Mouse (Mus musculus) kidney, postnatal 14 days (tissue): Measurements from ENCODE around the gene Gsdma3.
A peak's percentile ranks its signal among the peaks of the same experiment; 100 is the strongest.

Experiments used
- DNase-seq: peaks from one replicate; pipeline ENCODE4 v3.0.0; 2022; ENCODE audit warnings: mixed read lengths

The Gsdma3 gene

GRCm38 (mm10) chr11:98625611-98626410, at the start of gene Gsdma3, which contains the start of gene Gm12355:
Gene Gsdma3 (plus strand): TSS chr11:98626360.
Gene Gm12355 (minus strand): TSS chr11:98625661.
- no peak for DNase-seq

GRCm38 (mm10) chr11:98577776-98578175, 48.4 kb upstream of the Gsdma3 start:
- DNase-seq: no peak

- DNase-seq: peak; percentile 35
These were observed 45.6 kb upstream of the Gsdma3 start for GRCm38 (mm10) chr11:98580301-98581121.

DNA sequence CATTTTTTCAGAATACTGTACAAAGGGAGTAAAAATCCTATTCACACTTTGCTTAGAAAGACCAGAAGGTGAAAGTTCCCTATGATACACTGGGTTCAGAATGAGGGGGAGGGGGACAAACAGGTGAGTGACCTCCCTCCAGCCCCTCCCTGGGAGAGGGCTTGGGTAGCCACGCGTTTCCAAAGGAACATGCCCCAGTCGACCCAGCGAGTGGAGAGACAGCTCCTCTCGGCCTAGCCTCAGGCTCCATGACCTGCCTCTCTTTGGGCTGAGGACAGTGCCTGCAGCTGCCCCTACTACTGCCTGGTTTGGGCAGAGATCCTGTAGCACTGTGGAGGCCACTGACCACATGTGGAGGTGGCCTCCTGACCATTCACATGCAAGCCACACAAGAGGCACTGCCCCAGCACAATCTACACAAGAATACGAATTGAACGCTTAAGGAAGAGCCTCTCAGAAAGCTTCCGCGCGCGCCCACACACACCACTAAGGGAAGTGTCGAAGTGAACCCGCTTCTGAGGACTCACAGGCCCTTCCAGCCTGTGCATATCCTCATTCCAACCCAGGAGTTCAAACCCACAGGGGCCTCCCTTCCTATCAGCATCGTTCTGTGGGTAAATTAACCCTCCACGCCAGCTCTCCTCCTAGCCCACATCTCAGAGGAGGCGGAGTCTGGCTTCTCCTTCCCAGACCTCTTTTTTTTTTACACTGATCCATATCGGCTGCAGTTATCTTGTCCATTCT, 44.7 kb upstream of the Gsdma3 start:
- no peak for DNase-seq

GRCm38 (mm10) chr11:98582030-98582388, 44.2 kb upstream of the Gsdma3 start:
- DNase-seq: no peak

GRCm38 (mm10) chr11:98582551-98583264, 43.5 kb upstream of the Gsdma3 start:
- DNase-seq: no peak

DNA sequence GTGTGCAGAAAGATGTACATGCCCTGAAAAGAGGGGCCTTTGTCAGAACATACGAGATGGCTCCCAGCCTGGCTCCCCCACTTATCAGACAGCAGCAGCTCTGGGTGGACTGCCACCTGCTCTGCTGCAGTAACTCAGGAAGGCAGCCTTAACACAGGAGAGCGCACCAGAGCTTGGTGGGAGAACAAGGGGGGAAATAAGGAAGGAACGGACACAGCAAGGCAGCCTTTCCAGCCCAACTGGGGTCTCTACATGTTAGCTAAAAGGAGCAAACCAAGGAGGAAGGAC, 43.0 kb upstream of the Gsdma3 start:
- DNase-seq: no peak

DNA sequence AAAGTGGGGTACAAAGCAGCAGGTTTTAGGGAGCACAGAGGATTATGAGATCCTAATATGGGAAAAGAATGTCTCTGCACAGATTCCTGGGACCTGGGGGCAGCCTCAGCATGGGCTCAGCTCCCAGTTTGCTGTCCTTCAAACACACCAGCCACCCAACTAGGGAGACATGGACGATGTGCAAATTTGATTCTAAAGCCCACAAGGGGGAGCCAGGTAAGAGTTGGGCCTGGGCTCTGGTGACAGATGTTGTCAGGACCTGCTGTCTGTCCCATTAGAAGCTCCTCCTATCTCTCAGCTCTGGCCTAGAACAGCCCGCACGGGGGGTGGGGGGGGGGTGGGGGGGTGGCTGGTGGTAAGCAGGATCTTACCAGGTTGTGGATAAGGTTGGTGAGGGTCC, 42.6 kb upstream of the Gsdma3 start:
- DNase-seq: no peak

DNA sequence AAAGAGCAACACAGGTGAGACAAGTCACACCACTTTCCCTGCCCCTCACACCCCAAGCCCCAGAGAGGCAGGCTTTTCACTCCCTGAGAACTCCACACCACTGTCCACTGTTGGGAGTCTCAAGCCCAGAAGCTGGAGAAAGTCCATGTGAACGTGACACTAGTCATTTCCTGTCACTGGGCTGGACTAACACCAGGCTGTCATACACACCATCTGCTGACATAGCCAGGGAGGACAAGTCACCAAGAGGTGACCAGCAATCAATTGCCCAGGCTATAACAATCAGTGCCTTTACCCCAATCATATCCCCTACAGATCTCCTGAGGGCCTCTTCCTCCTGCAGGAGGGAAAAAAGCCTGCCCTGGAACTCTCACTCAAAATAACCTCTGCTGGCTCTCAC, 42.0 kb upstream of the Gsdma3 start:
- DNase-seq: no peak

DNA sequence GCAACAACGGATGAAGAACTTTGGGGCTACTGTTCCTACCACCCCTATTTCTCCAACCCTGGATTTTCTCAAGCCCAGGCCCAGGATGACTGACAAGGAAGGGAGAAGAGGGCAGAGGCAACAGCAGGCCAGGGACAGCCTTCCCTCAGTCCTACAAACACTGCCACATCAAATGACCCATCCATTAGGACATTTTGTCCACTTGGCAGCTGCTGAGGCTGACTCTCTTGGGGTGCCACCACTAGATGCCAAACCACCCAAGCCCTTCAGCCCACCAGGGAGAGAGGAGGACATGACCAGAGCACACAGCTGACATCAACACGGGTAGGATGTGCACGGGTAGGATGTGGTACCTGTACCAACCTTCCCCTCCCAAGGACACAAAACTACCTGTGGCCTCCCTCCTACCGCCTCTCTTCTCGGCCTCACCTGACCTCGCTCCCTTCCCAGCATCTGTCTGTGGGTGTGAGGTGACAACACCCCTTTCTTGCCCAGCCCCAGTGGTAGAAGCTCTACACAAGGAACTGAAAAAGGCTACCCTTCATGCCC, 41.5 kb upstream of the Gsdma3 start:
- no peak for DNase-seq

DNA sequence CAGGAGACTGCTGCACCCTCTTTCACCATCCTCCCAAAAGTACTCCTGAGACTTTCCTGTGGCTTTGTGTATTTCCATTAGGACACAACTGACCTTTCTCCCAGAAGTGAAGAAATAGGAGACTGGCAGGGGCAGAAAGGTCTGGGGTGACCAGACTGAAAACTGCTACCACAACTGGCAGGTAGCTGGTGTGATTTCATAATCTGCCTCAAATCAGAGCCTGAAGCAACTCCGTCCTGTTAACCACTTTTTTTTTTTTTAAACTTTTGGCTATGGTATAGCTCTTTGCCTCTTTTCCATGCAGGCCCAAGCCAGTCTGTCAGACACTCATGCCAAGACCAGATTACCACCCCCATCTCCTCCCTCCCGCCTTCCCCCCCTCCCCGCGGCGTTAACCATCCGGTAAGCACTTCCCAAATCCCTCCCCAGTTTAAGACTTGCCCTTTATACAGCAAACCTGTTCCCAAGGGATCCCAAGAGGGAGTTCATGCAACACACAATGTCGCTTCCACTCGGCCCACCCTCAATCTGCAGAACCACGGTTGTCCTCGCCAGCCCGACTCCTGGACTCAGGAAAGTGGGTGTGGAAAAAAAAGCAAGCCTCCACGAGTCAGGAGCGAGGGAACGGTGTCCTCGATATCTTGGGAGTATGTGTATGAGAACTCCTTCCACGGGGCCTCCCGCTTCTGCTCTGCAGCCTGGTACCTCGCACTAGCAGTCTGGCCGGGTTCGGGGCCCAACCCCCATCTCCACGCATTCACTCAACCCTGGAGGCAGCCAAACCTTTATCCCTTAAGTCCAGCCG, 39.9 kb upstream of the Gsdma3 start:
- no peak for DNase-seq

DNA sequence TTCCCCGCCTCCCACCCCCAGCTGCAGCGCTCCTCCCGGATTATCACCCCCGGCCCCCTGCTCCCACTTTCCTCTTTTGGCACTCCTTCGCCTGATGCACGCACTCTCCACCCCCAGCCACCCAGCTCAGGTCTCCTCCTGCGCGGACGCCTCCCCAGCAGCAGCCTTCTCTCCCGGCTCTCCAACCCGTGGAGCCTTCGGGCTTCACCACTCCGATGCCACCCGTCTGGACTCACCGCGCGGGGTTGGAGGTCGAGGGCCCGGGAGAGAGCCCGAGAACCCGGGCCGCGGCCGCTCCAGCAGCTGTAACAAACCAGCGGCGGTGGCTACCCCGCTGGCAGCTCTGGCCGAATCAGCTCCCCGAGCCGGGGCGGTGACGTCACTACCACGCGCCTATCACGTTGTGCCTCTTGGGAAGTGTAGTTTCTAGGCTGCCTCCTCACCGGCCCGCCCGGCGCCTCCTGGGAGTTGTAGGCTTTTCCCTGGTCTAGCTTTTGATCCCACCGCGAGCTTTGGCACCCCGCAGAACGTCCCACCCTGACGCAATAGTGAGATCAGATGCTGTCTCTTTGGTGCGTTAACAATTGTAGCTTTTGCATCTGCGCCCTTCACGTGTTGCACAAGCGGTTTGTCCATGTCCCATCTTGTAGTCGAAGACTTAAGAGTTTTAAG, 39.1 kb upstream of the Gsdma3 start, which contains the start of gene Ormdl3:
Gene Ormdl3 (minus strand): TSS at position 477 of the 672 bp plus-strand sequence.
- DNase-seq: peak; percentile 99

DNA sequence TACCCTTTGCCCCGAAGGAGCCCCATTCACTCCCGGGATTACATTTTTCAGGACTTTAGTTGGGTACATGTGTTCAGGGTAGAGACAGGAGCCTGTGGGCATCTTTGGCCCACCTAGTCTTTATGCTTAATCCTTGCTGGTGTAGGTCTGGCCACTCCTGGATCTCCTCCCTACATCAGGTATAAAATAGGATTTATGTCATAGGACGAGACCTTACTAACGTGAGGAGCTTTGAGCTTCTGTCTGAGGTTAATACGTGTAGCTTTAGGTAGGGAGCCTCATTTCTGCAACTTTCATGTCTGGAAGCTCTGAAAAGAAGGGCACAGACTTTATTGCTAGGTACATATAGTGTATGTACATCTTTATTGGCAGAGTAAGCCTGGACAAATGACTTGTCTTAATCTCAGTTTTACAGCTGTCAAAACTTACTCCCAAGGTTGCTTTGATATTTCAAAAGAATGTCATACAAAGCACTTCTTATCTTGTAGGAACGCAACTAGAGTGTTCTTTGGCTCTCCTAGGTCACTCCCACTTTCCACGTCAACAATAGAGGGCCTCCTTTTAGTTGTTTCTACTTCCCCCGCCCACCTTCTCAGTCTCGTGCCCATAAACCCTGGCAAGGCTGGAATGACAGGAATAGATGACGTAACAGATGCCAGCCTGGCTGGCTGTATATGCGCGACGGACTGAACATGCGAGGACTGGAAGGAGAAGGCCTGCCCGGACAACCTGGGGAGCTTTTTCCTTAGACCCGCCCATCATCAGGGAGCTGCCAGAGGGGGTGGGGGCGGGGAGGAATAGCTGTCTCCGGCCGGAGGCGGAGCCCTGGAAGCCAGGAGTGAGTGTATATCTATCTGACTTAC, 38.2 kb upstream of the Gsdma3 start:
- DNase-seq: peak; percentile 86

DNA sequence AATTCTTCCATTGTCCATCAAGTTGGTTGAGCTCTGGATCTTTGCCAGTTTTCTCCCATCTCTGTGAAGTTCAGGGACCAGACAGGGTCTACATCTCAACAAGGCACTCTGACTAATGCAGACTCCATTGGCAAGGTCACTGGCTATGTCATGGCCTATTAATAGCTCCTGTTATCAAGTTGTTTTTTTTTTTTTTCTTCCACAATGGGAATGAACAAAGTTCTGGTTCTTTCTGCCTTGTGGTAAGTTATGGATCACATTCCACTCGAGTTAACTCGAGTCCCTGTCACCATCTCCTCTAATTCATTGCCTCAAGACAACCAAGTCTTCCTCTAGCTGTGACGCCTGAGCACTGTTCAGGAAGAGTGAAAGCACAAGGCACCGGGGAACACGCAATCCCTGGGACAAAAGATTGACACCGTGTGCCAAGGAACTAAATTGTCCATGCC, 37.3 kb upstream of the Gsdma3 start:
- DNase-seq: peak; percentile 28

GRCm38 (mm10) chr11:98589306-98589705, 36.9 kb upstream of the Gsdma3 start:
- DNase-seq: no peak

DNA sequence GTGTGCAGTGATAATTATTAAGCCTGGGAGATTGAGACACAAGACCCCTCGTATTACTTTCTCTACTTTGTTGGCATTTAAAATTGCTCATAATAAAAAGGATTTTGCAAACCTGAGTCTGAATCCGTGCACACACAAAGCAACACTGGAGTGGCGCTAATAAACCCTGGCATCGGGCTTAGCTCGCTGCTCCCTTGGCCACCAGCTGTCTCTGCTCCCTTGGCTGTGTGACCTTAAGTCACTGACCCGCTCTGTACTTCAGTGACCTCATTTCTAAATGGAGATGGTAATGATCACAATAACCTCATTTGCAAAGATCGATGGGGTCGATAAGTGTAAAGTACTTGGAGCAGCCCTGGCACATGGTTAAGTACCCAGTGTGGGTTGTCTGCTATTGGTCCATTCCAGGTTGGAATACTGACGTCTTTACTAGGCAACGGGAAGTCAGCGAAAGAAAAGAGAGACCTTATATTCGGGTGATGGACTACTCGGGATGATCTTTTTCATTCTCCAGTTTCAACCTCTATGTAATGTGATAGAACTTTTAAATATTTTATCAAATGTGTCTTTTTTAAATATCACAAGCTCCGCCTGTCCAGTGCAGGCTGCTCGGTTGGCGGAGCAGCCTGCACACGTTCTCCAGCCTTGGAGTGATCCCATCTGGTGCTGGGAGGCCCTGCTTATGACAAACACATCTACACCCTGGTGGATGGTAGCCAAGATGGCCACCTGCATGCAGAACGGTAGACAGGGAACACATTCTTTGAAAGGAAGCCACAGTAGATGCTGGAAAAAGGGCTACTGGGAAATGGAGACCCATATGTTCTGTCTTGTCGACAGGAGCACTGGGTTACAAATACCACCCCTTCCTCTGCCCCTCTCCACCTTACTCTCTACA, 35.4 kb upstream of the Gsdma3 start:
- DNase-seq: no peak

- no peak for DNase-seq
These were observed 31.1 kb upstream of the Gsdma3 start for GRCm38 (mm10) chr11:98595021-98595420.

- DNase-seq: no peak
These were observed 30.7 kb upstream of the Gsdma3 start for GRCm38 (mm10) chr11:98595473-98595872.

- no peak for DNase-seq
These were observed 30.2 kb upstream of the Gsdma3 start for GRCm38 (mm10) chr11:98595955-98596354.
